Mouse (Mus musculus): ENCODE results near the gene Pla2g1b. TPM values are rescaled to one million over a fixed set of nuclear protein-coding genes. Genes with fewer than 3 reads are reported as not detected.
A peak's percentile ranks its signal among the peaks of the same experiment; 100 is the strongest.
"Not testable (repeated sequence)": the region's sequence is repeated elsewhere in the genome, so short reads cannot be mapped to it uniquely, and the experiment has no call there.

Pla2g1b gene
- total RNA-seq, 2 experiments from 2014 or later, result not detected

DNA sequence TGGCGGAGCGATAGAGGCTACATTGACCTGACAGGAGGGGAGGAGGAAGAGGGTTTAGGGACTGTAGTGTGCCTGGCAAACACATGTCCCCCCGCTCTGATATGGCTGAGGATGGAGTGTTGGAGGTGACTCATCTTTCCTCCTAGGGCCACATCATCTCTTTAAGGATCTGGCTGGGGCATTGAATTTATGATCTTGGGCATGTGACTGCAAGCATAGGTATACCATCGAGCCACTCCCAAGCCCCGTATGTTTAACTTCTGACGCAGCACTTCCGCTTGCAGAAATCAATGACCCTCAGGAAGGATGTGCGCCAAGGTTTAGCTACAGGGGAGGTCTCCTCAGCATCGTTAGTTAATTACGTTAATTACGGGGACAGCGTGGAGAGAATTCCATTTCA is 37.0 kb downstream of the Pla2g1b start:
- DNase-seq (ENCODE audit: low spot score), result no peak

- not testable (repeated sequence) for DNase-seq (ENCODE audit: low spot score)
Measured at GRCm38 (mm10) chr5:115505617-115506016, 39.6 kb downstream of the Pla2g1b start.

- peak; percentile 93 for DNase-seq (ENCODE audit: low spot score)
Measured at GRCm38 (mm10) chr5:115506454-115507201, 40.6 kb downstream of the Pla2g1b start, which contains the start of gene Pxn. TSS of gene Pxn (plus strand) at chr5:115506676.

DNA sequence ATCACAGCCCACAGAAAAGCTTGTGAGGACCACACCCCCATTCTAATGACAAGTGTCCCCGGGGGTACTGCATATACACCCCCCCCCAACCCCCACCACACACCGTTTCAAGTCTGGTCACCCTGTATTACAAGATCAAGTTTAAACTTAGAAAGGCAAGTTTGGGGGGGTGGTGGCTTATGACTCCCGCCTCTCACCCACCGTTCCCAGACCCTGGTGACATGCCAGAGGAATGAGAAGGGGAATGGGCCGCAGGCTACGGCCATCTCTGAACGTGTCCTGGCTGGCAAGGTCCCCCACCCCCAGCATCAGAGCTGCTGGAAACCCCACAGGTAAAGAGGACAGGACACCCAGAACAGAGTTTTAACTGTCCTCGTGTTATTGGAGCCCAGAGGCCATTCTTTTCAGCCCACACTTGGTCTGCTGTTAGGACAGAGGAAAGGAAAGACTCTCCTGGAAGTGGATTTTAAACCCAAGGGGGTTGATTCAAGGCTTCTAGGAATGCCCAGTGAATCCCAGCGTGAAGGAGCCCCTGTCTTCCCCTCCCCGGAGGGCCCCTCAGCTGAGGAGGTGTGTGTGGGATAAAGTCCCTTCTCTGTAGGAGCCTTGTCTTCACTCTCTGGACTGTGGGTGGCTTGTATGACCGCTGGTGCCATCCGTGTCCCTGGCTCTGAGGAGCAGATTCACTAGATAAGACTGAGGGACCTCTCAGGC is 41.4 kb downstream of the Pla2g1b start:
- DNase-seq (ENCODE audit: low spot score), result no peak

DNA sequence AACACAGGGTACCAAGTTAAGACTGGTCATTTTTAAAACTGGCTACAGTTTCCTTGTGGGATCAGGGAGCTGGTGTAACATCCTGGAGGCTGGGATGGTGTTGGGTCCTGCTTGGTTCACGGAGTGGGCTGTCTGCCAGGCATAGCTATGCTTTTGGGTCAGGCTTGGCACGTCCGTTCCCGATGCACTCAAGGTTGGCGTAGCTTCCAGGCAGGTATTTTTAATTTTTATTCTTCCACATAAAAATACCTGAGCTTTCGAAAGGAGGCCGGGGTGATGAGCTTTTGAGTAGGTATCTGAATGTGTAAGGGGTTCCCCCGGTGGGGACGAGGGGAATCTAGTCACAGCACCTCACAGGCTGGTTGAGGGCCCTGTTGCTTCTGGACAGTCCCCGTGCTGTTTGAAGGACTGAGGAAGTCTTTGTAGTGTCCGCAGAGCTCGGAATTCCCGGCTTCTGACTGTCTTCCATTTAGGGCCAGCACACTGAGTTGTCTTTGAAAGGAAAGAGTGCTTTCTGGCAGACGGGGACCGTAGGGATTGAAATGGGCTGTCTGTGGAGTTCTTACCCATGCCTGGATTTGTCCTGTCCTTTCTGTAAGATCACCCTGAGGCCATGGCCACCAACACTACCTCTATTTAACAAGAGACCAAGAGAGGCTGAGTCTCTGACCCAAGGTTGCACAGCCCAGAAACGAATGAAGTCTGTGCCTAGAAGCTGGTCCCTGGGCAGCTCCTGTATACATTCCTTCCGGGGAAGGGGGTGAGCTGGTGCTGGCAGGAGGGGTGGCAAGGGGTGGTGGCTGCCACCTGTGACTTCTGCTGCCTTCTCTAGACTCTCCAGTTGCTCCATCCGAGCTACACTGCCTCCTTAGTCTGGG is 42.2 kb downstream of the Pla2g1b start:
- DNase-seq (ENCODE audit: low spot score), result peak; percentile 63

DNA sequence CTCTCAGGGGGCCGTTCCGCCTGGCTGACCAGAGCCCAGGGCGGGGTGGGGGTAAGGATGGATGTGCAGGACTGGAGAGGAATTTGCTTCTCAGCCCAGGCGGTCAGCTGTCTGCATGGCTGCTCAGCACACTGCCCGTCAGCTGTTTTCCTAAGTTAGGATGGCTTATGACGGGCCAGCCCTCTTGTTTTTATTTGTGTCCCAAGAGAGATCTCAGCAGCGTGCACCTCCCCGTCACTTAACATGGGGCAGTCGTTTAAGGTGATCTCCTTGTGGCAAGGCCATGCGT is 42.7 kb downstream of the Pla2g1b start:
- peak; percentile 82 for DNase-seq (ENCODE audit: low spot score)

- DNase-seq (ENCODE audit: low spot score), result peak; percentile 64
Measured at GRCm38 (mm10) chr5:115509321-115509761, 43.3 kb downstream of the Pla2g1b start.

DNA sequence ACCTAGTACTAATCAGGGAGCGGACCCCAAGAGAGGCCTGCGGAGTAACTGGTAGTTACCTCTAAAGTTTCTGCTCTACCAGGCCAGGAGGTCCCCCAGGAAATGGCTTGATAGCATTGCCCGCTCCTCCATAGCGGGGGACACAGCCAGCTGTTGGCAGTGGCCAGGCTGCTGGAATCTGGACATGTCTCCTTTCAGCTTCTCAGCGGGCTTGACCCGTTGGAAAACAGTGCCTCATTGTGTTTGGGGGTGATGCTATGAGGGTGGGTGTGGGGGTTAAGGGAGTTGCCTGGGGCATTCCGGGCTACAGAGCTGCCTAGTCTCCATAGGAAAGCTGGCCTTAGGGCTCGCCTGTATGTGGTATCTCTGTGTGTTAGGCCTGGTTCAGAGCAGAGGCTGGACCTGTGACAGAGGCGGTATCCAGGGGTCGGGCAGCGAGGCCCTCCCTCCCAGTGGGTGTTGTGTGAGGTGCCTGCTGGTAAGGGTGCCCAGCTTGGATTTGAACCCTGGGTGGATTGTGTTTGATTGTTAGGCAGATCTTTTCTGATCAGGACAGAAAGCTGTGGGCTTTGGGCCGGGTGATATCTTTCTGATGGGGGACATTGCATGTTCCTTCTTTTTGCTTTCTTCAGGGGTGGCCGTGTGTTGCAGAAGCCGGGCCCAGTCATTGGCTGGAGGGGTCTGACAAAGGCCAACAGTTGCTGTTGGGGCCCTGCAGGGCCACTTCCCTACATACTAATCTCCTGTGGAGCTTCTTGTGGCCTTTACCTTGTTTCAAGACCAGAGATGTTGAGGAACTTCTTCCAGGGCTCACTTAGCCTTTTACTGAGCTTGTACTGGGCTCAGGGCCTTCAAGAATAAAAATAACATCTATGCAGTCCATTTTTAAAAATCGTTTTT is 44.0 kb downstream of the Pla2g1b start:
- DNase-seq (ENCODE audit: low spot score), result no peak

GRCm38 (mm10) chr5:115512375-115512774 is 46.3 kb downstream of the Pla2g1b start:
- DNase-seq (ENCODE audit: low spot score), result peak; percentile 43

GRCm38 (mm10) chr5:115513246-115513645 is 47.2 kb downstream of the Pla2g1b start:
- DNase-seq (ENCODE audit: low spot score), result no peak

DNA sequence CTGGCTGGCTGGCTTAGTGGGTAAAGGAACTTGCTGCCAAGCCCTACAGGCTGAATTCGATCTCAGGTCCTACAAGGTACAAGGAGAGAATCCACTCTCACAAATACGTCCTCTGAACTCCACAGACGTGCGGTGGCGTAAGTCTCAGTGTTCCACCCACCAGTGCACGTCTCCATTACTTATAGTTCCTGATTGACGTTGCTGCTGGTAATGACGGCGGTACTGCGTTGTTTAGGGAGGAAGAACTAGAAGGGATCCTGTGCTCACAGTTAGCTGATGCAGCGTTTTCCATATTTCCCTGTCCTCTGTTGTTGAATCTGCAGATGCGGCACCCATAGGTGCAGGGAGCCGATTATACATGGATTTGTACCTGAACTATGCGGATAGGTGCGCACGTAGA is 47.7 kb downstream of the Pla2g1b start:
- no peak for DNase-seq (ENCODE audit: low spot score)

DNA sequence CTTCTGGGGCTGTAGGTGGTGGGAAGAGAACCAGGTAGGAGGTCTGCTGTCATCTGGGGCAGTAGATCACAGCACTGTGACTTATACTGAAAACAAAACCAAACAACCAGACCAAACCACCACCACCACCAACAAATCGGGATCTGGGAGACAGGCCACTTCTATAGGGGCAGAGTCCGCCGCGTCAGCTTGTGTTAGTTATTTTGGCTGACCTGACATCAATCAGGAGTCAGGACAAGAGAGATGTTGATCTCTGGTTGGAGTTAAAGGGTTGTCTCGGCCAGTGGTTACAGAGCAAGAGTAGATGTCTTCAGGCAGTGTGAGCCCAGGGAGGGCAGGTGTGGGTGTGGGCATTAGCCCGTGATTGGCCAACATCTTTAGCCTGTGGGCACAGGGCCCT is 48.3 kb downstream of the Pla2g1b start:
- DNase-seq (ENCODE audit: low spot score), result no peak

DNA sequence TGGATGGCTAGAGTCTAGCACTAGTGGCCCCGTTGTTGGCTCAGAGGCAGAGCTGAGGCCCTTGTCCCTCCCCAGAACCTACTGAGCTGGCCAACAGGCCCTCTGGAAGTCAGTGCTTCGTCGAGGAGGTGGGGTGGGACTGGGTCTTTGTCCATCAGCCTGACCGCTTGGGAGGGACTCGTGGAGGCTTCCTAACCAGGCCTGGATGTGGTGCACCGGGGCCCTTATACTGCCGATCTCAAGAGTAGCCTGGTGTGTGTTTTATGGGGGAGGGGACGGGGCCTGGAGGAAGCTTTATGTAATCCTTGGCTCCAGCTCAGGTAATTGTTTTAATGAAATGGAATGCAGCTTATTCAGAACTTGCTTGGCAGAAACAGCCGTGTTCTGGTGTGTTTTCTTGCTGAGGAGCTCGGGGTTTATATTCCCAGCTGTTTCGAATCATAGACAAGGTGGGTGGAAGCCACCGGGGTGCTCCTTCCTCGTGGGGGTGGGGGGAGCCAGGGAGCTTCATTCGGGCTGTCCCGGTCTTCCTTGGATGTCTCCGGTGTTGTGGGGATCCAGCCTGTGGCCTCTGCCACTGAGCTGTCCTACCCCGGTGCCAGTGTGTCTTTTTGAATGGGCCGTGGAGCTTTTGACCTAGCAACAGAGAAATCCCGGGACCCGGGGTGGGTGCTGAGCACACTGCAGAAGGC is 49.0 kb downstream of the Pla2g1b start:
- peak; percentile 77 for DNase-seq (ENCODE audit: low spot score)

DNA sequence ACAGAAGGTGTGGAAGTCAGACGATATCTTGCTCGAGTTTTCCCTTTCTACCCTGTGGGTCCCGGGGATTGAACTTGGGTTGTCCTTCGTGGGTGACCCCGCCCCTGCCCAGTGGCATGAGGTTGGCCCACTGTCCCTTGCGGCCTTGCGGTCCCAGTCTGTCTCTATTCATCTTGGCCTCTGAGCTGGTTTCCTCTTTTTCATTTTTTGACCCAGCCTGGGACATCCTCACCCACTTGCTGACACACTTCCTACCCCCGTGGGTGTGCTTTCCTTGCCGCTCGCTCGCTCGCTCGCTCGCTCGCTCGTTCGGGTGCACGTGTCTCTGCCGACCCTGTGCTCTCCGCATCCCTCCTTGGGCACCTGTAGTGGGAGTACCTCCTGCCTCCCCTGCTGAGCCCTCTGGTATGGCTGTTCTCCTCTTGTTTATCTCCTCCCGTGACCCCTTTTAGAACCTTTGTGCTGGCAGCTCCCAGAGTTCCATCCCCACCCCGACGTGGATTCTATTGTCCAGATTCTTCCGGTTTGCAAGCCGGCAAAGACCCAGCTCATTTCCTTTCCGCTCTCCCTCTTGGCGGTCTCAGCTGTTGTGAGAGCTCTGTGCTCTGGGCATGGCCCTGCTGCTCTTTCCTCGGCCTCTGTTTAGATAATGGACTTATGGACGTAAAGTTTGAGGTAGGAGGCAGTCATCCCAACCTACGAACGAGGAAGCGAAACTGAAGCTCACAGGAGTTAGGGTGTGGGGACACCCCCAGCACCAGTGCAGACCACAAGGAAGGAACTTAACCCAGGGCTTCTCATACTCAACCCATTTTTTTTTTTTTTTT is 50.2 kb downstream of the Pla2g1b start:
- no peak for DNase-seq (ENCODE audit: low spot score)

GRCm38 (mm10) chr5:115516908-115517307 is 50.8 kb downstream of the Pla2g1b start:
- no peak for DNase-seq (ENCODE audit: low spot score)

GRCm38 (mm10) chr5:115517501-115517900 is 51.4 kb downstream of the Pla2g1b start:
- no peak for DNase-seq (ENCODE audit: low spot score)

- DNase-seq (ENCODE audit: low spot score), result not testable (repeated sequence)
Measured at GRCm38 (mm10) chr5:115518214-115518613, 52.2 kb downstream of the Pla2g1b start.

DNA sequence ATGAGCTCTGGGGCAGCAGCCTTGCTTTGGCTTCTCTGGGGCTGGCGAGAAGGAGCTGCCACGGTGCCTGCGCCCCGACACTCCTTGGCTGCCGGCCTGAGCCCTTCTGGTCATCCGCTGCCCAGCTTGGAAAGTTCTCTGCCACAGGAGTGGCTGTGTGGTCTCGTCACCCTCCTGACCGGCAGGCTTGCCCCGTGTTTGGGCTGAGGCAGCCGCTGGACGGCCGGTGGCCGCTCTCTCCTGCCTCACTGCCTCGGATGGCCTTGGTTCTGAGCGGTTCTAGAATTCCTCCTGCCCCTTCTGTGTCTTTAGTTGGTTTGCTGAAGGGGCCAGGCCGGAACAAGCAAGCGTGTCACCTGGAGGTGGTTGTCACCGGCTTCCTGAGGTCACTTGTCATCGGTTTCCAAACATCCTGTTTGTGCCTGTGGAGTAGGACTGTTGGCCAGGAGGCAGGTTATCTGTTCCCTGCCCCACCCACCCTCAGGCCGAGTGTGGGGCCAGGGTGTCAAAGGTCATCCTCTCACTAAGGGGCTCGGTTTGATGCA is 54.3 kb downstream of the Pla2g1b start:
- peak; percentile 48 for DNase-seq (ENCODE audit: low spot score)

All from gastrocnemius, adult 18-20 months (tissue).